In genomic region chr2:103784621-103785020, GRCm38 (mm10) we compare ENCODE assay signal across 7 mouse cellular contexts. TPM values are rescaled to one million over a fixed set of nuclear protein-coding genes. Genes with fewer than 3 reads are reported as not detected.
DNase-seq lines count a peak whose midpoint lies in the region; TF ChIP-seq lines count a peak whose summit lies in the region.

No protein-coding gene starts in this region.

- H3K27ac ChIP-seq in layer of hippocampus, adult 2 months: no peak overlapping the region

- DNase-seq in layer of hippocampus, adult 2 months (ENCODE audit: low spot score in 2 of 2): no peak
- no peak for DNase-seq in layer of hippocampus, postnatal 36 days
- DNase-seq in R1 (ENCODE audit: low read depth, low spot score): peak; percentile 67
- DNase-seq in induced T-regulatory cell, adult 2 months (ENCODE audit: low read depth): peak; percentile 76
- DNase-seq in spleen, postnatal 10 days (ENCODE audit: low spot score in 2 of 2): peak; percentile 28 to 63
- DNase-seq in layer of hippocampus, adult 9-11 months: no peak
- no peak for DNase-seq in ovary, adult 18-20 months (ENCODE audit: low spot score)

- no peak overlapping the region for H3K4me3 ChIP-seq in layer of hippocampus, adult 2 months

- TF ChIP-seq CTCF in layer of hippocampus, adult 2 months (conservative IDR thresholded peaks at IDR 0.05): peak; percentile 70

RNA-seq across cellular contexts. Expression of gene Caprin1, which starts 12.8 kb away (rescaled TPM):
- total RNA-seq in layer of hippocampus, adult 2 months (2021): 100 to 1,000 TPM; 317 to 343 TPM
- total RNA-seq in layer of hippocampus, postnatal 36 days (2021): 100 to 1,000 TPM; 363 to 370 TPM

RNA-seq across cellular contexts. Expression of gene Nat10, which starts 23.6 kb away (rescaled TPM):
- 10 to 100 TPM; 36.7 to 38.5 TPM for total RNA-seq in layer of hippocampus, adult 2 months (2021)
- 10 to 100 TPM; 37.0 to 37.6 TPM for total RNA-seq in layer of hippocampus, postnatal 36 days (2021)

Comparison
In these comparisons a context has a peak if more than half of its experiments do, and no peak if none do; other contexts are left out.
1. DNase-seq: peak in R1 (single experiment), induced T-regulatory cell, adult 2 months (single experiment) and spleen, postnatal 10 days (2 of 2); none in layer of hippocampus, adult 2 months (0 of 2), layer of hippocampus, postnatal 36 days (0 of 2), layer of hippocampus, adult 9-11 months (single experiment) and ovary, adult 18-20 months (single experiment).